ENCODE assay signal across 14 mouse cellular contexts in genomic region chr17:8456856-8457460, GRCm38 (mm10). TPM values are rescaled to one million over a fixed set of nuclear protein-coding genes. Genes with fewer than 3 reads are reported as not detected.
DNase-seq lines count a peak whose midpoint lies in the region; ATAC-seq and TF ChIP-seq lines count a peak whose summit lies in the region.
"Had no signal": no experiment of that assay in that cellular context is flagged by ENCODE, and none has a peak within 500 bp of the region (broad histone marks: within the 10 kb centered on the region; RNA-seq: fewer than 3 reads in every experiment).

No protein-coding gene starts in this region.

- H3K4me3 ChIP-seq in forebrain, embryonic 13.5 days = no peak overlapping the region
- H3K4me3 ChIP-seq in forebrain, embryonic 11.5 days (ENCODE audit: low read depth, low read length) = no peak overlapping the region
- no peak overlapping the region for H3K4me3 ChIP-seq in liver, postnatal 0 days (ENCODE audit: low read depth, low read length)
- no peak overlapping the region for H3K4me3 ChIP-seq in hindbrain, embryonic 13.5 days
- no peak overlapping the region for H3K4me3 ChIP-seq in stomach, postnatal 0 days (ENCODE audit: low read depth, low read length)
- no peak overlapping the region for H3K4me3 ChIP-seq in kidney, embryonic 16.5 days (ENCODE audit: low read length)
- H3K4me3 ChIP-seq: erythroblast, embryonic 14.5 days; liver, embryonic 13.5 days had no signal

- H3K36me3 ChIP-seq in forebrain, embryonic 13.5 days (ENCODE audit: poor library complexity, severe bottlenecking) = no peaks in the 10 kb centered on the region
- no peaks in the 10 kb centered on the region for H3K36me3 ChIP-seq in forebrain, embryonic 11.5 days (ENCODE audit: control insufficient read depth, insufficient read depth, low read length)
- H3K36me3 ChIP-seq in liver, postnatal 0 days (replicated peaks; ENCODE audit: insufficient read depth, low read length) = no peaks in the 10 kb centered on the region
- H3K36me3 ChIP-seq in hindbrain, embryonic 13.5 days = no peaks in the 10 kb centered on the region
- H3K36me3 ChIP-seq in stomach, postnatal 0 days (ENCODE audit: control insufficient read depth, insufficient read depth, low read length) = no peaks in the 10 kb centered on the region
- H3K36me3 ChIP-seq in kidney, embryonic 16.5 days (ENCODE audit: insufficient read depth, low read length) = no peaks in the 10 kb centered on the region
- H3K36me3 ChIP-seq: liver, embryonic 13.5 days had no signal

- no peak for ATAC-seq in forebrain, embryonic 13.5 days
- ATAC-seq in forebrain, embryonic 11.5 days (replicated peaks; ENCODE audit: low FRiP score) = no peak
- ATAC-seq in liver, postnatal 0 days = 0 out of 2 replicates have a peak, but pooled peaks have one; percentile 27
- ATAC-seq in hindbrain, embryonic 13.5 days (ENCODE audit: low FRiP score) = peak; percentile 61; the same call in 1 of the 2 replicates
- ATAC-seq in stomach, postnatal 0 days (ENCODE audit: low FRiP score, low TSS enrichment) = no peak
- no peak for ATAC-seq in kidney, embryonic 16.5 days (ENCODE audit: low FRiP score, low TSS enrichment)

- H3K27me3 ChIP-seq in forebrain, embryonic 13.5 days = 0 out of 2 replicates have a peak, but pooled peaks cover 3% of the 10 kb centered on the region
- H3K27me3 ChIP-seq in forebrain, embryonic 11.5 days (ENCODE audit: control insufficient read depth, insufficient read depth, low read length) = 0 out of 2 replicates have a peak, but pooled peaks cover 2% of the 10 kb centered on the region
- peaks cover 8% of the 10 kb centered on the region; the same call in 1 of the 2 replicates for H3K27me3 ChIP-seq in liver, postnatal 0 days (ENCODE audit: insufficient read depth, low read length)
- H3K27me3 ChIP-seq in hindbrain, embryonic 13.5 days = peaks cover 12% of the 10 kb centered on the region
- no peaks in the 10 kb centered on the region for H3K27me3 ChIP-seq in stomach, postnatal 0 days (ENCODE audit: control insufficient read depth, insufficient read depth, low read length)
- peaks cover 4% of the 10 kb centered on the region; the same call in 1 of the 2 replicates for H3K27me3 ChIP-seq in kidney, embryonic 16.5 days (ENCODE audit: insufficient read depth, low read length)

- TF ChIP-seq CTCF in liver, postnatal 0 days (IDR thresholded peaks at IDR 0.05; ENCODE audit: low read depth) = no peak
- no peak for TF ChIP-seq CTCF in stomach, postnatal 0 days (IDR thresholded peaks at IDR 0.05; ENCODE audit: low read depth)

- H3K27ac ChIP-seq in forebrain, embryonic 13.5 days = peak overlapping the region; percentile 40
- no peak overlapping the region for H3K27ac ChIP-seq in forebrain, embryonic 11.5 days (ENCODE audit: low read depth, low read length)
- H3K27ac ChIP-seq in liver, postnatal 0 days (ENCODE audit: low read depth) = no peak overlapping the region
- H3K27ac ChIP-seq in hindbrain, embryonic 13.5 days = peak overlapping the region; percentile 70
- no peak overlapping the region for H3K27ac ChIP-seq in stomach, postnatal 0 days (replicated peaks)
- no peak overlapping the region for H3K27ac ChIP-seq in kidney, embryonic 16.5 days (ENCODE audit: low read length)
- H3K27ac ChIP-seq: liver, embryonic 13.5 days had no signal

- no peaks in the 10 kb centered on the region for H3K9me3 ChIP-seq in forebrain, embryonic 13.5 days (replicated peaks)
- no peaks in the 10 kb centered on the region for H3K9me3 ChIP-seq in forebrain, embryonic 11.5 days (ENCODE audit: control insufficient read depth, low read length)
- H3K9me3 ChIP-seq in liver, postnatal 0 days (ENCODE audit: low read length) = no peaks in the 10 kb centered on the region
- H3K9me3 ChIP-seq in hindbrain, embryonic 13.5 days = no peaks in the 10 kb centered on the region
- no peaks in the 10 kb centered on the region for H3K9me3 ChIP-seq in stomach, postnatal 0 days (ENCODE audit: control insufficient read depth, low read length)
- H3K9me3 ChIP-seq in kidney, embryonic 16.5 days (ENCODE audit: low read length) = no peaks in the 10 kb centered on the region
- H3K9me3 ChIP-seq: liver, embryonic 13.5 days had no signal

- TF ChIP-seq EP300 in liver, postnatal 0 days (IDR thresholded peaks at IDR 0.05; ENCODE audit: low read depth) = no peak
- no peak for TF ChIP-seq EP300 in stomach, postnatal 0 days (optimal IDR thresholded peaks at IDR 0.05)

- no peak overlapping the region for H3K4me2 ChIP-seq in forebrain, embryonic 13.5 days
- no peak overlapping the region for H3K4me2 ChIP-seq in forebrain, embryonic 11.5 days (ENCODE audit: low read depth, low read length, severe bottlenecking)
- H3K4me2 ChIP-seq in liver, postnatal 0 days (ENCODE audit: low read depth, low read length) = no peak overlapping the region
- H3K4me2 ChIP-seq in hindbrain, embryonic 13.5 days = no peak overlapping the region
- no peak overlapping the region for H3K4me2 ChIP-seq in stomach, postnatal 0 days (replicated peaks; ENCODE audit: low read depth)
- no peak overlapping the region for H3K4me2 ChIP-seq in kidney, embryonic 16.5 days (replicated peaks; ENCODE audit: low read depth, low read length)
- H3K4me2 ChIP-seq: liver, embryonic 13.5 days had no signal

- peaks cover 9% of the 10 kb centered on the region; the same call in 1 of the 2 replicates for H3K4me1 ChIP-seq in forebrain, embryonic 13.5 days
- H3K4me1 ChIP-seq in forebrain, embryonic 11.5 days (replicated peaks; ENCODE audit: control insufficient read depth, insufficient read depth, low read length) = 0 out of 2 replicates have a peak, but pooled peaks cover 2% of the 10 kb centered on the region
- no peaks in the 10 kb centered on the region for H3K4me1 ChIP-seq in liver, postnatal 0 days (ENCODE audit: insufficient read depth)
- H3K4me1 ChIP-seq in hindbrain, embryonic 13.5 days (replicated peaks) = peaks cover 13% of the 10 kb centered on the region
- H3K4me1 ChIP-seq in stomach, postnatal 0 days (replicated peaks; ENCODE audit: control insufficient read depth, insufficient read depth) = no peaks in the 10 kb centered on the region
- peaks cover 7% of the 10 kb centered on the region; the same call in 1 of the 2 replicates for H3K4me1 ChIP-seq in kidney, embryonic 16.5 days (ENCODE audit: insufficient read depth, low read length)
- H3K4me1 ChIP-seq: liver, embryonic 13.5 days had no signal

- no peak overlapping the region for H3K9ac ChIP-seq in forebrain, embryonic 13.5 days
- H3K9ac ChIP-seq in forebrain, embryonic 11.5 days (ENCODE audit: low read length) = no peak overlapping the region
- no peak overlapping the region for H3K9ac ChIP-seq in liver, postnatal 0 days (replicated peaks)
- H3K9ac ChIP-seq in hindbrain, embryonic 13.5 days = no peak overlapping the region
- H3K9ac ChIP-seq in stomach, postnatal 0 days (ENCODE audit: low read length) = no peak overlapping the region
- H3K9ac ChIP-seq in kidney, embryonic 16.5 days (replicated peaks; ENCODE audit: low read length) = no peak overlapping the region
- H3K9ac ChIP-seq: liver, embryonic 13.5 days had no signal

- DNase-seq in forebrain, embryonic 11.5 days (ENCODE audit: low spot score) = no peak
- no peak for DNase-seq in liver, postnatal 0 days
- DNase-seq in liver (no peak), MN1 (ENCODE audit: low spot score) (no peak)
- peak; percentile 8 for DNase-seq in stomach, postnatal 0 days (ENCODE audit: low spot score)
- DNase-seq: cerebellum, adult 2 months; heart, postnatal 14 days; kidney, adult 8-10 months; liver, embryonic 13.5 days; lung, postnatal 4 days had no signal

- WGBS in forebrain, embryonic 13.5 days = 42% methylated on average over 9 of the region's 9 CpGs
- WGBS in forebrain, embryonic 11.5 days = 64% methylated on average over 9 of the region's 9 CpGs
- 33% methylated on average over 9 of the region's 9 CpGs for WGBS in liver, postnatal 0 days (ENCODE audit: insufficient replicate concordance)
- 33% methylated on average over 9 of the region's 9 CpGs for WGBS in hindbrain, embryonic 13.5 days
- WGBS in stomach, postnatal 0 days = 36% methylated on average over 9 of the region's 9 CpGs
- WGBS in kidney, embryonic 16.5 days = 42% methylated on average over 9 of the region's 9 CpGs

RNA-seq across cellular contexts. Expression of gene T, which starts 22.7 kb away (rescaled TPM):
- 0.28 and 0.70 TPM in 2 replicates for polyA plus RNA-seq in forebrain, embryonic 13.5 days (2015; fragmentation: Nextera tagmentation; extraction: Ambion mirVana)
- polyA plus RNA-seq in forebrain, embryonic 11.5 days (2014; fragmentation: Nextera tagmentation; extraction: Ambion mirVana) = 0.36 and 0.67 TPM in 2 replicates
- not detected in 2 replicates for polyA plus RNA-seq in liver, postnatal 0 days (2015; fragmentation: Nextera tagmentation; extraction: Ambion mirVana)
- 0.44 and 0.52 TPM in 2 replicates for polyA plus RNA-seq in hindbrain, embryonic 13.5 days (2015; fragmentation: Nextera tagmentation; extraction: Ambion mirVana)
- polyA plus RNA-seq in stomach, postnatal 0 days (2015; fragmentation: Nextera tagmentation; extraction: Ambion mirVana) = not detected in 2 replicates
- polyA plus RNA-seq in kidney, embryonic 16.5 days (2015; fragmentation: Nextera tagmentation; extraction: Ambion mirVana) = 0.10 and 0.24 TPM in 2 replicates
- polyA plus RNA-seq: erythroblast, embryonic 14.5 days; liver, embryonic 13.5 days had no signal

Comparison
In these comparisons a context has a peak if more than half of its experiments do, and no peak if none do; other contexts are left out.
1. H3K27ac ChIP-seq: peak in forebrain, embryonic 13.5 days (single experiment) and hindbrain, embryonic 13.5 days (single experiment); none in forebrain, embryonic 11.5 days (single experiment), liver, postnatal 0 days (single experiment), stomach, postnatal 0 days (single experiment) and kidney, embryonic 16.5 days (single experiment).
2. ATAC-seq: peak in liver, postnatal 0 days (single experiment) and hindbrain, embryonic 13.5 days (single experiment); none in forebrain, embryonic 13.5 days (single experiment), forebrain, embryonic 11.5 days (single experiment), stomach, postnatal 0 days (single experiment) and kidney, embryonic 16.5 days (single experiment).